Mouse (Mus musculus): ENCODE measurements around the gene Fbxl16. TPM values are rescaled to one million over a fixed set of nuclear protein-coding genes. Genes with fewer than 3 reads are reported as not detected.

Gene Fbxl16
- total RNA-seq (2022): 10 to 100 TPM; 37.9 to 62.9 (median 43.0) TPM

GRCm38 (mm10) chr17:25808789-25809605, at the start of gene Fbxl16:
TSS of gene Fbxl16 (plus strand) at chr17:25809085.
- peak; percentile 83 for DNase-seq

DNA sequence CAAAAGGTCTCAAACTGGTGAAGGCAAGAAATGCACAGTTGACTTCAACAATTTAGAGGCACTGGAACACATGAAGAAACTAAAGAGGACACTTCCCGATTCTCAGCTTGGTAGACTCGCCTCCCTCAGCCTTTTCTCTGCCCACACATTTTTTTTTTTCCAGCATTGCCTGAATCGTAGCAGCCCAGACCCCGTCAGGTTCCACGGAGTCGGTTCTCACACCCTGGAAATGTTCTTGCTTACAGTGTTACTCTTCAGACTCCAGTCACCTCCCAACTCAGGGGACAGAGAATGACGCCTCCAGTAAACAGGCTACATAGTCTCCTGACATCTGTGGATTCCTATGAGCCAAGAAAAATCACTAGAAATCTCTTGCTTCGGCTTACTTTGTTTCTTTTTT, 48.7 kb upstream of the Fbxl16 start:
- no peak for DNase-seq

GRCm38 (mm10) chr17:25761561-25761970, 47.3 kb upstream of the Fbxl16 start:
- DNase-seq: no peak

DNA sequence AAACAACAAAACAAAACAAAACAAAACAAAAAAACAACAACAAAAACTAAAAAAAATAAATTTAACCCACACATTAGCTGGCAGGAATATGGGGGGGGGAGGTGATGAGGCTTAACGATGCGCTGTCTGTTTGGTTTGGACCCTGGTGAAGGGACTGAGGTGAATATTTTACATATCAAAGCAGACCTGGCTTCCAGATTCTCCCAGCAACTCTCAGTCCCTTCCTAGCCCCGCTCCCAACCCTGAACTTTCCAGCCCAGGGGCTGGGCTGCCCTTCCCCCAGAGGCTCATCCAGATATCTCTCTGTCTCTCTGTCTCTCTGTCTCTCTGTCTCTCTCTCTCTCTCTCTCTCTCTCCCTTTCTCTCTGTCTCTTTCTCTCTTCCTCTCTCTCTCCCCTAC, 46.3 kb upstream of the Fbxl16 start:
- DNase-seq: no peak

- DNase-seq: no peak
Observed at GRCm38 (mm10) chr17:25765886-25766285, 43.0 kb upstream of the Fbxl16 start.

GRCm38 (mm10) chr17:25769331-25769730, 39.6 kb upstream of the Fbxl16 start:
- DNase-seq: no peak

- peak; percentile 95 for DNase-seq
Observed at GRCm38 (mm10) chr17:25773549-25774120, 35.2 kb upstream of the Fbxl16 start, which contains the start of gene Narfl. TSS of gene Narfl (plus strand) at chr17:25773776.

DNA sequence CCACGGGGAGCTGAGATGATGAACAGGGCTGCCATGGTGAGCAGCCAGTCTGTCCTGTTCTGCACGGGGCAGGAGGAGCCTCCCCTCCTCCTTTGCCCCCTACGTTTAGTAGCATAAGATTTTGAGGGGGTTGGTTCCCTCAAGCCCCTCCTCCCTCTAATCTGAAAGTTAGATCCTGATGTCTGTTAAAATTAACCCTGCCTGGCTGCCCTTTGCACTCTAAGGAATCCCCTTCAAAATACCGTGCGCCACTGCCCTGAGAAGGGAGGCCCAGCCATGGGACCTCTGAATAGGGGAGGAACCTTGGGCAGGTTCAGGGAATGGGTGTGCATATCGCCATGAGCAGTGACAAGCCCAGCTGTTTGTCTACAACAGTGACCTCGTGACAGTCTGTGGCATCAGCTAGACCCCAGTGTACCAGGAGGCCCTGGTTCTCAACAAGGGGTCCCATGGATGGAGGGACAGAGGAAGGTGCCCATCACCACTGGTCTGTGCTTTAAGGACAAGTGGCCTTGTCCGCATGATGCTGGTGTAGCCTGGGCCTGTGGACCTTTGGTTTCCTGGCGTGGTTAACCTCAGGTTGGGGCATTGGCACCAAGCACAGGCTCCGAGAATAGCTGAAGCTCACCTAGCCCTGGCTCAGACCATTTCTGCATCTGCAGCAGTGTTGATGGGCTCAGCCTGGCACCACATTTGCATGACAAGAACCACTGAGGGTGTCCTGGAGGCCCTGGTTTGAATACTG, 33.4 kb upstream of the Fbxl16 start:
- no peak for DNase-seq

GRCm38 (mm10) chr17:25777948-25778347, 30.9 kb upstream of the Fbxl16 start:
- no peak for DNase-seq

GRCm38 (mm10) chr17:25781339-25781738, 27.5 kb upstream of the Fbxl16 start:
- no peak for DNase-seq

- no peak for DNase-seq
Observed at GRCm38 (mm10) chr17:25783086-25783485, 25.8 kb upstream of the Fbxl16 start.

- DNase-seq: no peak
Observed at GRCm38 (mm10) chr17:25783861-25784574, 24.9 kb upstream of the Fbxl16 start.

GRCm38 (mm10) chr17:25785281-25785745, 23.6 kb upstream of the Fbxl16 start, which contains the start of gene Haghl:
TSS of gene Haghl (minus strand) at chr17:25785673.
- DNase-seq: peak; percentile 92

- DNase-seq: no peak
Observed at GRCm38 (mm10) chr17:25786280-25786679, 22.6 kb upstream of the Fbxl16 start, which contains the start of gene Ccdc78. TSS of gene Ccdc78 (plus strand) at chr17:25786580.

GRCm38 (mm10) chr17:25786781-25787504, 21.9 kb upstream of the Fbxl16 start:
- no peak for DNase-seq

DNA sequence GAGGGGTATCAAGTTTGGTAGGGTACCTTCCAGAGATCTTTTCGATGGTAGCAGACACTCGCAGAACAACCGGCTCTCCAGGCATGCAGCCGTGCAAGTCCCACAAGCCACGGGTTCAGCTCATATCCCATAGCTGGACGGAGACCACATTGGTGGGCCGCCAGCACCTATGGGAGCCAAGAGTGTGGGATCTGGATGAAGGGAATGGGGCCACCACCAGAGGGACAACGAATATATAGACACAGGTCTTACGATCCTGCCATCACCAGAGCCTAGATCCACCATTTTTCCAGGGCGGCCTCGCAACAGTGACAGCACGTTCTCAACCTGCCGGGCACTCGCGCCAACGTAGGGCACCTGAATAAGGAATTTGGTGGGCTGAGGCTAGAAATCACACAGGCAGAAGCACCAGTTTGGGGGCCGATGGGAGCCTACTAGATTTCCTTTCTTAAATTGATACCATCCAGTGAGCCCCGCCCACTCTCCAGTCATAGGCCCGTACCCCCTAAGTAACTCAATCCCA, 17.5 kb upstream of the Fbxl16 start:
- DNase-seq: no peak

DNA sequence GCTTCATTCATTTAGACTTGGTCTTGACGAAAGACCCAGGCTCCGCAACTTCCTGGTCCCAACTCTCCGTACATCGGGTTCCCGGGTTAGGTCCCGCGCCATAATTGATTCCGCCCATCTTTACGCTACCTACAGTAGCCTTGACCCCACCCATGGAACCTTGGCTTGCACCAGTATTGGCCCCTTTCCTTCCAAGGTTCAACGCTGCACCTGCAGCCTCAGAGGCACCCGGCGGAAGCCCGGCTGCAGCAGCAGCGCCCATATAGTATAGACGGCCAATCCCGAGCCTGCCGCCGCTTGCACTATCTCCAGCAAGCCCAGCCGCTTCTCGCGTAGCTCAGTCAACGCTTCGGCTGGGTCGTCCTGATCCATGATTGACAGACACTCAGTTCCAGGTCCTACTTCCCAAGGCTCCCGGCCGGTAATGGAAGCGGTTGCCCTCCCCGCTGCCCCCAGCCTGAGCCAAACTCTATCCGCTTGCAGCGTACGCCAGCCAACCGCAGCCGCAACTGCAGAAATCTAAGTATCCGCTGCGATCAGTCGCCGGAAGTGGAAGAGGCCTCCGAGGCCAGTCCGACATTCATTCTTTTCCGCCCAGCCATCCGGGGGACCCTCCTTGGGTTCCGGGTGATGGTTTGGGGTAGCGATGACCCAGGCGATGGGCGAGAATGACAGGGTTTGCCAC, 16.9 kb upstream of the Fbxl16 start:
- DNase-seq: no peak

GRCm38 (mm10) chr17:25792615-25793014, 16.3 kb upstream of the Fbxl16 start, which contains the start of gene Fam173a:
TSS of gene Fam173a (minus strand) at chr17:25792901.
- DNase-seq: no peak

DNA sequence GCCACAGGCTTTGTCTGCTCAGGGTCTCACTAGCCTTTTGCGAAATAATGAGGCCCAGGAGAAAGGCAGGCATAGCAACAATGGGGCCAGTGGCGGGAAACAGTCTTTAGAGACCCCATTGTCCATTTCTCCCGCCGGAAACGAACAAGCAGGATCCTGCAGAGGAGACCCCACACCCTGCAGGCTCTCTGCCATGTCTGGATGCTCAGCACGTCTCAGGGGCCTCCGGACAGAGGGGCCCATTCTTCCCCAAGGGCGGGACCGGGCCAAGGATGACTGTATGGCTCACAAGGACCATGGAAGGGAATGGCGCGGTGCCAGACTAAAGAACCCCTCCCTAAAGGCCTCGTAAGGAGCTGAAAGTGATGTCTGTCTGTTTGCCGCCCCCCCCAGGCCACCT, 14.7 kb upstream of the Fbxl16 start:
- no peak for DNase-seq

DNA sequence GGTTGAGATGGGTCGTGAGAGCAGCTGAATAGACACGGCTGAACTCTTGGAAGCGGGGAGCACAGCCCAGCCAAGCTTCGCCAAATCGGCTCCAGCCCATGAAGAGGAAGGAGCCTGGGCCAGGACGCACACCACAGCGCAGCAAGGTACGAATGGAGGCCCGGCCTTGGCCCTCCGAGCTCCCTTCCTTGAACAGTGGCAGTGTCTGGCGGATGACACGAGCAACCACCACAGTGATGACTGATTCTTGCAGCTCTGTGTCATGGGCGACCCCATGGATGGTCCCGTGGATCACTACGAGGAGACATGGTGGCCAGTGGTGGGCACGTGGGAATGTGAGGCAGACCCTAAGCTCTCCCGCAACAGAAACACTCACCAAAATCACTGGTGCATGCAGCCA, 13.9 kb upstream of the Fbxl16 start:
- no peak for DNase-seq

Data from adrenal gland, adult 8-10 months (tissue).